Mouse (Mus musculus) heart, postnatal 0 days (tissue): ENCODE results near the gene Ifna15.

Experiments used
- CTCF ChIP-seq: IDR thresholded peaks from 2 replicates; pipeline ENCODE4 v1.5.1; 2016; ENCODE audit warnings: antibody characterized with exemption, control low read depth, low read depth
- EP300 ChIP-seq: IDR thresholded peaks from 2 replicates; pipeline ENCODE4 v1.6.1; 2016; ENCODE audit warnings: antibody characterized with exemption, low read depth

- TF ChIP-seq CTCF (no peak), EP300 (no peak)
Observed at GRCm38 (mm10) chr4:88515711-88516211, 42.3 kb downstream of the Ifna15 start.
